Mouse (Mus musculus): ENCODE results near the gene Dock8.

DNA sequence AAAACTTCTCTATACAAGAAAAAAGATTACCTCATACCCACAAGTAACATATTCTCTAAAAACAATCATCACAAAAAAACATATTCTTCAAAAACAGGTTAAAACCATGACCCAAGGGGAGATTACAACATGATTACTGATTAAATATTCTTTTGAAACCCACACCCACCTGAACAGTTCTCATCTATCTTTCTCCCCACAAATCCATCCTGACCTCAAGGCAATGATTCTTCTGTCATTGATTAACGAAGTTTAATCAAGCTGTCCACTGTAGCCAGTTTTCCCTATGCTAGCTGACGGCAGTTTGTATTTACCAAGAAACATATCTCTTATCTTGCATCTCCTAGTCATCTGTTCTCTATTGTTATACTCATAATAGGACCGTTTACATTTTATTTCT, 98.6 kb downstream of the Dock8 start:
- TF ChIP-seq CTCF (conservative IDR thresholded peaks at IDR 0.05; ENCODE audit: insufficient read depth, insufficient read length, low read depth, low read length): no peak
- TF ChIP-seq POLR2A (IDR thresholded peaks at IDR 0.05; ENCODE audit: low read depth, low read length): no peak
